Mouse (Mus musculus): ENCODE results near the gene Gcnt2.

- TF ChIP-seq ZC3H11A (IDR thresholded peaks at IDR 0.05; ENCODE audit: borderline replicate concordance, low read depth, low read length), result no peak
- TF ChIP-seq MAFK (IDR thresholded peaks at IDR 0.05; ENCODE audit: insufficient read depth, low read depth, low read length), result no peak
- TF ChIP-seq ZNF384 (IDR thresholded peaks at IDR 0.05; ENCODE audit: low read depth, low read length), result no peak
Measured at GRCm38 (mm10) chr13:40821911-40822310, 37.6 kb upstream of the Gcnt2 start.
